Mouse (Mus musculus): ENCODE measurements at regions not wholly inside any gene's neighbourhood (a gene's known extent, or its start where the extent isn't known, plus 50 kb on each side); places are given as distances from the start of the nearest gene placed in this dataset.

DNA sequence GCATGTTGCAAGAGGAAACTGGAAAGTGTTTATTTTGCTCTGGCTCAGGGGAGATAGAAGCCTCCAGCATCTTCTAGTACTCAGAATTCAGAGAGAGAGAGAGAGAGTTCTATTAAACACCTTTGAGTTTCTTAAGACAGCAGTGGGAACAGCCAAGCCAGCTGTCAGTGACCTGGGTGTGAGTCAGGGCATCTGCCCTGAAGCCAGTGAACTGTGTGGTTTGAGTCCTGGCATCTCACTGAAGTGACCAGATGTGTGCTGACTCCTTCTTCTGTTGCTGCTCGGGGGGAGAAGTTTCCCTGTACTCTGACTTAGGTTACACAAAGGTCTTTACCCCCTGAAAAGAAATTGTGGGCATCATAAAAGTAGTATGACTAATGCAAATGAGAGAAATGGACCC, 70.4 kb upstream of the Kcnmb2 start:
- Histone ChIP-seq H3K79me2 (ENCODE audit: control insufficient read depth, insufficient read depth, low read length) (no peaks in the 10 kb centered on the region), H3K27me3 (ENCODE audit: control insufficient read depth, insufficient read depth, low read length) (no peaks in the 10 kb centered on the region), H3K4me1 (ENCODE audit: control insufficient read depth, insufficient read depth, low read length) (no peaks in the 10 kb centered on the region), H3K4me3 (ENCODE audit: insufficient read depth, low read depth, low read length) (no peak overlapping the region), H3K9ac (ENCODE audit: low read depth, low read length) (no peak overlapping the region), H3K36me3 (ENCODE audit: control insufficient read depth, insufficient read depth, low read length) (no peaks in the 10 kb centered on the region), H3K27ac (replicated peaks; ENCODE audit: insufficient read depth, low read depth, low read length) (no peak overlapping the region)
- DNase-seq (ENCODE audit: extremely low read depth, low read depth, low spot score), result no peak
- TF ChIP-seq POLR2A (IDR thresholded peaks at IDR 0.05; ENCODE audit: extremely low read depth, insufficient read depth, low read length), result no peak
- no peak for TF ChIP-seq CTCF (IDR thresholded peaks at IDR 0.05; ENCODE audit: low read depth, low read length)
- 60% methylated on average over 1 of the region's 1 CpGs for WGBS

DNA sequence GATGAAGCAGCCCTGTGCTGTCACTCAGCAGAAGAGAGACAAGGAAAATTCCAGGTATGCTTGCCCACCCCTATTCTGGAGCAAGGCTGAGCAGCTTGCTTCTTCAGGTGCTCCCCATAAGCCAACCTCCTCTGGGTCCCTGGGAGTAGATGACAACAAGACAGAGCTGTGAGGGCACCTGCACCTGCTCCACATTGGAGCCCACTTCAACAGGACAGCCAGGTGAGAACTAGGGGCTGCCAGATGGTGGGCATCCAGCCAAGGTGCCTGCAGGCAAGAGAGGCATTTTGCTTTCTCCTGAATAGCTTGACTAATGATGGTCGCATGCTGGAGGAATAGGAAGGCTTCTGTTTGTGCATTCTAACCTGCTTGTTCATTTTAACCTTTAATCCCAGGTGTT, 61.1 kb upstream of the Kcnmb2 start:
- Histone ChIP-seq H3K9ac (ENCODE audit: low read depth, low read length) (no peak overlapping the region), H3K4me1 (ENCODE audit: control insufficient read depth, insufficient read depth, low read length) (no peaks in the 10 kb centered on the region), H3K4me3 (ENCODE audit: insufficient read depth, low read depth, low read length) (no peak overlapping the region), H3K27me3 (ENCODE audit: control insufficient read depth, insufficient read depth, low read length) (no peaks in the 10 kb centered on the region), H3K36me3 (ENCODE audit: control insufficient read depth, insufficient read depth, low read length) (no peaks in the 10 kb centered on the region), H3K79me2 (ENCODE audit: control insufficient read depth, insufficient read depth, low read length) (no peaks in the 10 kb centered on the region), H3K27ac (replicated peaks; ENCODE audit: insufficient read depth, low read depth, low read length) (no peak overlapping the region)
- no peak for DNase-seq (ENCODE audit: extremely low read depth, low read depth, low spot score)
- 77% methylated on average over 1 of the region's 1 CpGs for WGBS
- no peak for TF ChIP-seq POLR2A (IDR thresholded peaks at IDR 0.05; ENCODE audit: extremely low read depth, insufficient read depth, low read length)
- TF ChIP-seq CTCF (IDR thresholded peaks at IDR 0.05; ENCODE audit: low read depth, low read length), result no peak

DNA sequence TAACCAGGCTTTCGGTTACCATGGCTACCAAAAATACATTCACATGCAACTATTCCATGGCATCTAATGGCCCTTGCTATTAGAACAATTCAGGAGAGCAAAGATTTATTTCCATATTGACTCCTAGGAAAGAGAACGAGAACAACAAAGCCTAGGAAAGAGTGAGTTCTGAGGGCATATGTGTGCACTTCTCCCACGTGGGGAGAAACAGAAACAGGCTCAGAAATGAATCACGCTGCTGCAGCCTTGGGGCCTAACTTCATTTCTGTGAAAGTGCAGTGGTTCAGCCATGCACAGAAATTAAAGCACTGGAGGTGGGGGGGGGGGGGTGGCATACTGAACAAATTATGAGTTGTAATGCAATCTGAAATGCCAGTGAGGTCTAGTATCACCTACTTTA, 55.2 kb upstream of the Kcnmb2 start:
- no peak overlapping the region for H3K4me3 ChIP-seq (ENCODE audit: insufficient read depth, low read depth, low read length)
- DNase-seq (ENCODE audit: extremely low read depth, low read depth, low spot score), result no peak
- no peak overlapping the region for H3K27ac ChIP-seq (replicated peaks; ENCODE audit: insufficient read depth, low read depth, low read length)
- TF ChIP-seq CTCF (IDR thresholded peaks at IDR 0.05; ENCODE audit: low read depth, low read length) (no peak), POLR2A (IDR thresholded peaks at IDR 0.05; ENCODE audit: extremely low read depth, insufficient read depth, low read length) (no peak)
- H3K36me3 ChIP-seq (ENCODE audit: control insufficient read depth, insufficient read depth, low read length), result no peaks in the 10 kb centered on the region
- no peaks in the 10 kb centered on the region for H3K79me2 ChIP-seq (ENCODE audit: control insufficient read depth, insufficient read depth, low read length)
- no peak overlapping the region for H3K9ac ChIP-seq (ENCODE audit: low read depth, low read length)
- no peaks in the 10 kb centered on the region for H3K27me3 ChIP-seq (ENCODE audit: control insufficient read depth, insufficient read depth, low read length)
- WGBS, result 86% methylated on average over 4 of the region's 4 CpGs
- H3K4me1 ChIP-seq (ENCODE audit: control insufficient read depth, insufficient read depth, low read length), result no peaks in the 10 kb centered on the region

Data from liver, adult 2 months (tissue).